Mouse (Mus musculus): ENCODE measurements around the gene Rps12-ps3. TPM values are rescaled to one million over a fixed set of nuclear protein-coding genes. Genes with fewer than 3 reads are reported as not detected.

Rps12-ps3 gene
- polyA plus RNA-seq (2015; fragmentation: Nextera tagmentation; extraction: Ambion mirVana): 10.4 and 79.9 TPM in 2 replicates

- H3K9me3 ChIP-seq: no peaks in the 10 kb centered on the region
- 95% methylated on average over 14 of the region's 14 CpGs for WGBS
- ATAC-seq (ENCODE audit: insufficient number of reproducible peaks, insufficient read depth, low FRiP score, low TSS enrichment, low read depth): no peak
Observed at GRCm38 (mm10) chr19:59321990-59322389, at the start of gene Rps12-ps3. TSS of gene Rps12-ps3 (plus strand) at chr19:59322290.

GRCm38 (mm10) chr19:59273190-59273589 is 48.9 kb upstream of the Rps12-ps3 start:
- ATAC-seq (ENCODE audit: insufficient number of reproducible peaks, insufficient read depth, low FRiP score, low TSS enrichment, low read depth): no peak
- WGBS: 85% methylated on average over 7 of the region's 7 CpGs

More at GRCm38 (mm10) chr19:59321990-59322389, at the start of gene Rps12-ps3:
- Histone ChIP-seq H3K9ac (no peak within 1 kb of the TSS), H3K27me3 (no peaks in the 10 kb centered on the region), H3K4me2 (no peak within 1 kb of the TSS), H3K4me1 (no peaks in the 10 kb centered on the region), H3K4me3 (no peak within 1 kb of the TSS), H3K36me3 (peaks cover 13% of the 10 kb centered on the region; the same call in 1 of the 2 replicates), H3K27ac (no peak within 1 kb of the TSS)

DNA sequence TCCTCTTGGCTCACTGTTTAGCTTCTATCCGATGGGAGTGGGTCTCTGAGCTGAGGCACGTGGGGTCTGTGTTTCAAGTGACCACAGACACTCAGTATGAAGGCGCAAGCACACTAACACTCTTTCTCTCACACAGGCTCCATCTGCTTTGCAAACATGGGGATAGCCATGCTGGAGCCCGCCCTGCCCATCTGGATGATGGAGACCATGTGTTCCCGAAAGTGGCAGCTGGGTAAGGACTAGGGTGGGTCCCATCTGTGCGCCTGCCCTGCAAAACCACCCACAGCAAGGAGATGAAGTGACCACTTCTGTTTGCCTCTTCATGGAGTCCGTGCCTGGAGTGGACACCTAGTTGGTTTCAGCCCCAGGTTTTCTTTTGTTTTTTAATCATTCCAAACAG is 45.7 kb upstream of the Rps12-ps3 start:
- Histone ChIP-seq H3K4me3 (no peak overlapping the region), H3K9ac (no peak overlapping the region), H3K27ac (no peak overlapping the region), H3K4me2 (no peak overlapping the region), H3K4me1 (no peaks in the 10 kb centered on the region), H3K27me3 (no peaks in the 10 kb centered on the region), H3K9me3 (no peaks in the 10 kb centered on the region), H3K36me3 (no peaks in the 10 kb centered on the region)
- 76% methylated on average over 7 of the region's 7 CpGs for WGBS
- no peak for ATAC-seq (ENCODE audit: insufficient number of reproducible peaks, insufficient read depth, low FRiP score, low TSS enrichment, low read depth)

More at GRCm38 (mm10) chr19:59273190-59273589, 48.9 kb upstream of the Rps12-ps3 start:
- Histone ChIP-seq H3K27me3 (no peaks in the 10 kb centered on the region), H3K27ac (no peak overlapping the region), H3K4me3 (no peak overlapping the region), H3K4me1 (0 out of 2 replicates have a peak, but pooled peaks cover 3% of the 10 kb centered on the region), H3K9me3 (no peaks in the 10 kb centered on the region), H3K9ac (no peak overlapping the region), H3K36me3 (no peaks in the 10 kb centered on the region), H3K4me2 (no peak overlapping the region)

GRCm38 (mm10) chr19:59280841-59281240 is 41.2 kb upstream of the Rps12-ps3 start:
- ATAC-seq (ENCODE audit: insufficient number of reproducible peaks, insufficient read depth, low FRiP score, low TSS enrichment, low read depth): no peak
- no peaks in the 10 kb centered on the region for H3K4me1 ChIP-seq
- H3K4me3 ChIP-seq: no peak overlapping the region
- no peak overlapping the region for H3K9ac ChIP-seq
- H3K27ac ChIP-seq: no peak overlapping the region
- H3K9me3 ChIP-seq: no peaks in the 10 kb centered on the region
- H3K4me2 ChIP-seq: no peak overlapping the region
- H3K36me3 ChIP-seq: no peaks in the 10 kb centered on the region
- no peaks in the 10 kb centered on the region for H3K27me3 ChIP-seq

DNA sequence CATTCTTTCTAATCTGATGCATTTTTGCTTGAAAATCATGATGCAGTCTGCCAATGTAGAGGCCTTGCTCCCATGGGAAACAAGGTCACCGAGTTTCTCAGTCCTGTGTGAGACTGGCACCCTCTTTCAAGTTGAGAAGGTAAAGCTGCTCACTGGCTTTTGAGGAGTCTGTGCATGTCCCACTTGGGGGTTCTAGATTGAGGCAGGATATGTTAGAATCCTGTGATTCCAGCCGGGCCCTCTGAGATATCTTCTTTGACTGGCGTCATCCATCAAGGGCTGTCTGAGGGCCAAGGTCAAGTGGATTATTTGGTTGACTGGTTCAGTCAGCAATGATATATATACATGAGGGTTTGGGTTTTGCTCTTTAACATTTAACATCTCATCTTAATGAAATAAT is 40.1 kb upstream of the Rps12-ps3 start:
- no peak overlapping the region for H3K27ac ChIP-seq
- no peaks in the 10 kb centered on the region for H3K27me3 ChIP-seq
- H3K4me3 ChIP-seq: no peak overlapping the region
- H3K9me3 ChIP-seq: no peaks in the 10 kb centered on the region
- H3K4me1 ChIP-seq: no peaks in the 10 kb centered on the region
- no peaks in the 10 kb centered on the region for H3K36me3 ChIP-seq
- WGBS: 93% methylated on average over 3 of the region's 3 CpGs
- H3K4me2 ChIP-seq: no peak overlapping the region
- ATAC-seq (ENCODE audit: insufficient number of reproducible peaks, insufficient read depth, low FRiP score, low TSS enrichment, low read depth): no peak
- no peak overlapping the region for H3K9ac ChIP-seq

DNA sequence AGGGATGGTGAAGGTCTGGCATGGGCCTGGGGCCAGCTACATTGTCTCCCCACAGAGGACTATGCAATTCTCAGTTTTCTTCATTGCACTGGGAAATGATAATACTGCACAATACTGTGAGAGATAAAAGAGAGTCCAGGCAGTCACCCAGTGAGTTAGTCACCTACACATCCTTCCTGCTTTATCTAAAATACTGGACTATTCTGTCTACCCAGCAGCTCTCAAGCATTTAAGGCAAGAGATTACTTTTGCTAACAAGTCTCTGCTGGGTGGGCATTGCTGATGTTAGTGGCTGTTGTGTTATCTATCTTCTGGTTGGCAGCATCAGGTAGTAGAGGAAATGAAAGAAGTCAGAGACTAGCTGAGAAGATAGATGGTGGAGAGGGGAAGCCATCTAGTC is 33.0 kb upstream of the Rps12-ps3 start:
- Histone ChIP-seq H3K4me2 (no peak overlapping the region), H3K27me3 (no peaks in the 10 kb centered on the region), H3K4me3 (no peak overlapping the region), H3K9ac (no peak overlapping the region), H3K27ac (no peak overlapping the region), H3K36me3 (no peaks in the 10 kb centered on the region), H3K9me3 (no peaks in the 10 kb centered on the region), H3K4me1 (no peaks in the 10 kb centered on the region)
- ATAC-seq (ENCODE audit: insufficient number of reproducible peaks, insufficient read depth, low FRiP score, low TSS enrichment, low read depth): no peak

- no peaks in the 10 kb centered on the region for H3K36me3 ChIP-seq
- H3K27me3 ChIP-seq: no peaks in the 10 kb centered on the region
- H3K4me3 ChIP-seq: no peak overlapping the region
- H3K9ac ChIP-seq: no peak overlapping the region
- H3K4me1 ChIP-seq: no peaks in the 10 kb centered on the region
- no peak overlapping the region for H3K4me2 ChIP-seq
- H3K27ac ChIP-seq: no peak overlapping the region
- H3K9me3 ChIP-seq: no peaks in the 10 kb centered on the region
- 91% methylated on average over 6 of the region's 6 CpGs for WGBS
- no peak for ATAC-seq (ENCODE audit: insufficient number of reproducible peaks, insufficient read depth, low FRiP score, low TSS enrichment, low read depth)
Observed at GRCm38 (mm10) chr19:59289811-59290210, 32.3 kb upstream of the Rps12-ps3 start.

DNA sequence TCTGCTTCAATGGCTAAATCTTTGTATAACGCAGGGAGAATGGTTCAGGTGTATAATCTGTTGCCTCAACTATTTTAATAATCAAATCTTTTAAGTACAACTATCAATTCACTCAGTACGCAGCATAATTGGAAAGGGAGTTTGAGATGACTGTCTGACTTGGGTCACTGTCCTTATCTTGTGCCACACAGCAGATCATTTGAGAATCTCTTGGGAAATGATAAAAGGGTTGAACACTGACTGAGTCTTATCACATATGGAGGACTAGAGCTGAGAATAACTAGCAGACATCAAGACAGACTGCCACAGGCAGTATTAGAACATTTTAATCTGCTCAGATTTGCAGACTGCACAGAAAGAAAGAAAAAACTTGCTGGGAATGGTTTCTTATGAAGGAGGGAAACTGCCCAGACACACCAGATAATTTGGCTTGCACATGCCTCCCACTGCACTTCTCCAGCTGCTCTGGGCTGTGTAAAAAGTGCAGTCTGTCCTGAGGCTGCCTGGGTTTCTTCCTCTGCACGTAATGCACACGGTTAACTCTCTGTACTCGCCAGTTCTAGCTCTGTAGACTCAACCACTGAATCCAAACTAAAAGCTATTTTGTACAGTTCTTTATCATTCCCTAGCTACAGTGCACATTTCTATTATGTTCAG is 29.8 kb upstream of the Rps12-ps3 start:
- Histone ChIP-seq H3K4me1 (no peaks in the 10 kb centered on the region), H3K27ac (no peak overlapping the region), H3K9me3 (no peaks in the 10 kb centered on the region), H3K27me3 (no peaks in the 10 kb centered on the region), H3K9ac (no peak overlapping the region), H3K36me3 (no peaks in the 10 kb centered on the region), H3K4me2 (no peak overlapping the region), H3K4me3 (no peak overlapping the region)
- 82% methylated on average over 5 of the region's 5 CpGs for WGBS
- no peak for ATAC-seq (ENCODE audit: insufficient number of reproducible peaks, insufficient read depth, low FRiP score, low TSS enrichment, low read depth)

- Histone ChIP-seq H3K9ac (no peak overlapping the region), H3K9me3 (no peaks in the 10 kb centered on the region), H3K4me3 (no peak overlapping the region), H3K27ac (no peak overlapping the region), H3K4me1 (no peaks in the 10 kb centered on the region), H3K36me3 (peaks cover 13% of the 10 kb centered on the region; the same call in 1 of the 2 replicates), H3K27me3 (no peaks in the 10 kb centered on the region), H3K4me2 (no peak overlapping the region)
- ATAC-seq (ENCODE audit: insufficient number of reproducible peaks, insufficient read depth, low FRiP score, low TSS enrichment, low read depth): no peak
Observed at GRCm38 (mm10) chr19:59315308-59315707, 6.8 kb upstream of the Rps12-ps3 start.

- no peak for ATAC-seq (ENCODE audit: insufficient number of reproducible peaks, insufficient read depth, low FRiP score, low TSS enrichment, low read depth)
- Histone ChIP-seq H3K4me3 (no peak overlapping the region), H3K27me3 (no peaks in the 10 kb centered on the region), H3K9me3 (no peaks in the 10 kb centered on the region), H3K9ac (no peak overlapping the region), H3K36me3 (peaks cover 13% of the 10 kb centered on the region; the same call in 1 of the 2 replicates), H3K4me1 (no peaks in the 10 kb centered on the region), H3K27ac (no peak overlapping the region), H3K4me2 (no peak overlapping the region)
Observed at GRCm38 (mm10) chr19:59316571-59316970, 5.5 kb upstream of the Rps12-ps3 start.

GRCm38 (mm10) chr19:59330816-59331225 is 8.7 kb downstream of the Rps12-ps3 start:
- H3K27me3 ChIP-seq: no peaks in the 10 kb centered on the region
- no peak overlapping the region for H3K4me2 ChIP-seq
- H3K27ac ChIP-seq: no peak overlapping the region
- 0 out of 2 replicates have a peak, but pooled peaks cover 2% of the 10 kb centered on the region for H3K4me1 ChIP-seq
- H3K4me3 ChIP-seq: no peak overlapping the region
- ATAC-seq (ENCODE audit: insufficient number of reproducible peaks, insufficient read depth, low FRiP score, low TSS enrichment, low read depth): no peak
- H3K36me3 ChIP-seq: peaks cover 4% of the 10 kb centered on the region; the same call in 1 of the 2 replicates
- no peak overlapping the region for H3K9ac ChIP-seq
- H3K9me3 ChIP-seq: no peaks in the 10 kb centered on the region

DNA sequence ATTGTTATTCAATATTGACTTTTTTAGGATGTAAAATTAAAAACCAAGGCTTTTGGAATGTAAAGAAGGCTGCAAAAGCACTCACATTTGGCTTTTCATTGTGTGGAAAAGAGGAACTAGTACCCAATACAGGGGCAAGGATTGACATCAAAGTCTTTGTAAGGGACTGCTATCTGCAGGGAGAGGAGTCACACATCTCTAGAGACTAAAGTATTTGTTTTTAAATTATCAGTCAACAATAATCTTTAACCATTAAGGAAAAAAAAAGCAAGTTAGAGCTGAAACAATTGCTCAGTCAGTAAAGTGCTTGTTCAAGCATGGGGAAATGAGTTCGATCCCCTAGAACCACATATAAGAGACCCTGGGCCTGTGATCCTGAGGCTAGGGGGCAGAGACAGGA is 14.6 kb downstream of the Rps12-ps3 start:
- ATAC-seq (ENCODE audit: insufficient number of reproducible peaks, insufficient read depth, low FRiP score, low TSS enrichment, low read depth): no peak
- 95% methylated on average over 1 of the region's 1 CpGs for WGBS
- H3K9ac ChIP-seq: no peak overlapping the region

More for the DNA sequence above, 14.6 kb downstream of the Rps12-ps3 start:
- Histone ChIP-seq H3K9me3 (no peaks in the 10 kb centered on the region), H3K27ac (no peak overlapping the region), H3K27me3 (no peaks in the 10 kb centered on the region), H3K4me1 (peaks cover 12% of the 10 kb centered on the region), H3K4me2 (no peak overlapping the region), H3K36me3 (0 out of 2 replicates have a peak, but pooled peaks cover 4% of the 10 kb centered on the region), H3K4me3 (no peak overlapping the region)
